Mouse (Mus musculus) brain, embryonic 14.5 days (tissue): ENCODE measurements around the gene Rps6ka4. TPM values are rescaled to one million over a fixed set of nuclear protein-coding genes. Genes with fewer than 3 reads are reported as not detected.

Source experiments
- DNase-seq: peaks from one replicate; pipeline ENCODE4 v3.0.0-alpha.2; 2011; ENCODE audit warnings: low read depth
- CTCF ChIP-seq: fragments of 200-500 bp; IDR thresholded peaks from 2 replicates; pipeline ENCODE4 v1.5.1; 2012; ENCODE audit warnings: inconsistent platforms, mild to moderate bottlenecking, moderate library complexity, borderline replicate concordance; ENCODE audit not compliant: insufficient read depth, insufficient read length; ENCODE audit errors: extremely low read depth
- POLR2A ChIP-seq: fragments of 200-500 bp; IDR thresholded peaks from 2 replicates; pipeline ENCODE4 v1.6.1; 2012; ENCODE audit warnings: mild to moderate bottlenecking, inconsistent platforms, borderline replicate concordance; ENCODE audit not compliant: poor library complexity, insufficient read depth, insufficient read length, severe bottlenecking; ENCODE audit errors: extremely low read depth
- polyA plus RNA-seq: library from polyadenylated mRNA; depleted of rRNA; stranded (reverse); fragments of >200 nt; gene quantifications from 2 replicates; pipeline ENCODE4 v1.2.3, GENCODE M21; 2012; rRNA removed

Gene Rps6ka4
- 6.0 and 7.3 TPM in 2 replicates for polyA plus RNA-seq

DNA sequence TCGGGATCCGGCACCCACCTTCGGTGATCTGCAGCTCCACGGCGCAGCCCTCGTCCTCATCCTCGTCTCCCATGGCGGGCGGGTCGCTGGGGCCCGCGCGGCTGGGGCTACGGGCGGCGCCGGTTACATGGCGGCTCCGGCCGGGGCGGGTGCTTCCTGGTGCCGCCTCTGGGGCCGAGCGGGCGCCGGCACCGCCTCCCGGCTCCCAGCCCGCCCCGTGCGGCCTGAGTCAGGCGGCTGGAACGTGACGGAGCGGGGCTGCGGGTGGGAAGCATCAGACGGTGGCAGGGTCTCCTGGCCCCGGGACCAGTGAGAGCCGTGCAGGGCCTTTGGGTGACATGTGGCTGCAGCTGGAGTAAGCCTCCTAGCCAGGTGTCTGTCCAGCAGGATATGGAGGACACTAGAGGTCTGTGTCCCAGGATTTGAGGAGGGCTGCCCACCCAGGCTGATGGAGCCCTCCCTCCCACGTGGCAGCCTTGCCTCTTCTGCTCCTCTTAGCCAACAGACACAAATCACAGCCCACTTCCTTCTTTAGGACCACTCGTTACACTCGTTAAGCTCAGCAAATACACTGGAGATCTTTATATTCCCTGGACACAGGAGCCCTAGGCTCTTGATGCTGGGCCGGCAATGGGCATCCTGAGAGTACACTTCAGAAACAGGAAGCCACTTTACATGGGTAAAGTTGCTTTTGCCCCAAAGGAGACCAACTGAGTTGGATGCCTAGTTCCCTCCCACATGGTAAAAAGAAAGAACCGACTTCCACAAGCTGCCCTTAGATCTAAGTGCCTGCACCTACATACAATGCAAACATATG lies at the start of gene Rps6ka4:
Gene Rps6ka4, minus strand, starts transcription at position 162 of the 817 bp plus-strand sequence.
- TF ChIP-seq CTCF (no peak), POLR2A (no peak)
- DNase-seq, result peak; percentile 51

DNA sequence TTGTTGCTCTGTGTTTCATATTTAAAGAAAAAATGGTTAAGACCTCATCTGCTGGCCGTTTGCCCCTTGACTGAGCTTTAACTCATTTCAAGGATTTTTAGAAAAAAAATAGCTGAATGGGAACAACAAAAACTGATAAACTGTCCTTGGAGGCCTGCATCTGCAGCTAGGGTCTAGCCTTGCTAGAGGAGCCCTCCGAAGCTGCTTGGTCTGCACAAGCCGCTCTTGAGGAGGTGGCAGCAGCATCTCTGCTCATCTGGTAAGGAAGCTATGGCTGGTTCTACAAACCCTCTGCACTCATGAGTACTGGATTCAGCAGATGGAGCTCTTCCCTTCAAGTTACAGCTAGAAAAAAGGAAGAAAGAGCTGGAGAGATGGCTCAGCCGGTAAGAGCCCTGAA lies 37.5 kb upstream of the Rps6ka4 start:
- TF ChIP-seq CTCF (no peak), POLR2A (no peak)
- no peak for DNase-seq

DNA sequence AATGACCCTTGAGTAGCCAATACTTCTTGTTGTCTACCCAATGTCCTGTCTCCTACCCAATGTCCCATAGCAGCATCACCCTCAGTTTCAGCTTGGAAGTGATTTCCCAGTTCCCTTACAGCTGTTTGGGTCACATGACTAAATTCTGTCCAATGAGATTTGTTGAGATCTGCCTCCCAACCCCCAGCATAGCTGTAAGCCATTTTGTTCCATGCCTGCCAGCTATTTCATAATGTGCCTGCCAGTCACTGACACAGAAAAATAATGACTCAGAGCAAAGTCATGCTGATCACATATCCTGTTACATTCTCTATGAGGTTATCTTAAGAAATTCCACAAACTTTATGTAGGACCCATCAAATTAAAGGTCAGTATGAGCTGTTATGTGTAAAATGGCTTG lies 36.4 kb upstream of the Rps6ka4 start:
- no peak for TF ChIP-seq CTCF
- TF ChIP-seq POLR2A, result no peak
- no peak for DNase-seq

DNA sequence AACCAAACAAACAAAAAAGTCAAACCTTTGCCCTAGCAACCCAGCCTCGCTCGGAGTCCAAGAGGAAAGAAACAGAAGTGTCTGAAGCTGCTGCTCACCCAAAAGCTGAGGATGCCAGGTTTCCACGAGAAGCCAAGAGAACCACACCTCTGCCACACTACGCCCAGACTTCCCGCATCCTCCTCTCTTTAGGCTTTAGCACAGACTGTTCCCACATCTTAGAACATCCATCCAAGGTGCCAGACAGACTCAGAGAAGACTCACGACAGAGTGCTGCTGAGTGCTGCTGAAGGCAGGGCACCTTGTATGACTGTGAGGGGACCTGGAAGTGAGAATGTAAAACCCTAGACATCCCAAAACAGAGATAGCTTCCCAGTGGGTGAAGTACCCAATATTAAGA lies 35.4 kb upstream of the Rps6ka4 start:
- TF ChIP-seq CTCF (no peak), POLR2A (no peak)

DNA sequence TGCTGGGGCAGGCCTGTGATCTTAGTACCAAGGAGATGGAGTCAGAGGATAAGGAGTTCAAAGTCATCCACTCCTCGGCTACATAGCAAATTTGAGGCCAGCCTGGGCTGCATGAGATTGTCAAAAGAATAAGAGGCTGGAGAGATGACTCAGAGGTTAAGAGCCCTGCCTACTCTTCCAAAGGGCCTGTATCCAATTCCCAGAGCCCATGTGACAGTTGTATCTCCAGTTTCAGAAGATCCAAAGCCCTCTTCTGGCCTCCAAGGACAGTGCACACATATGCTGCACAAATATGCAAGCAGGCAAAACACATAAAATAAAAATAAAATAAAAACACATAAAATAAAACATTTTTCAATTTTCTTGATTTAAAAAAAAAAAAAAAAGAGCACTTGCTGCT lies 33.8 kb upstream of the Rps6ka4 start:
- TF ChIP-seq CTCF (no peak), POLR2A (no peak)
- DNase-seq, result no peak

More for the DNA sequence above, 35.4 kb upstream of the Rps6ka4 start:
- no peak for DNase-seq

DNA sequence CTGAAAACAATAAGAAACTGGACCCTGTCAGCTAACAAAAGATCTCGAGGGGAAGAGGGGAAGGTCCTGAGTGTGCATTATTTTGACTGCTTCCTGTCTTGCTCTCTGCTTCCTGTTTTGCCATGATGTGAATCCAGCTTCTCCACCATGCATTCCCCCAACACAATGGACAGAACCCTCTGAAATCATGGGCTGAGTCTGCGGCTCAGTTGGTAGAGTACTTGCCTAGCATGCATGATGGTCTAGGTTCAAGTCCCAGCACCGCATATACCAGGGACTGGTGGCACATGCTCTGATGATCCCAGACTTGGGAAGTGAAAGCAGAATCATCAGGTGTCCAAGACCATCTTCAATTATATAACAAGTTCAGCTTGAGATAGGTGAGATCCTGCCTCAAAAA lies 32.3 kb upstream of the Rps6ka4 start:
- DNase-seq, result no peak
- TF ChIP-seq POLR2A (no peak), CTCF (no peak)

DNA sequence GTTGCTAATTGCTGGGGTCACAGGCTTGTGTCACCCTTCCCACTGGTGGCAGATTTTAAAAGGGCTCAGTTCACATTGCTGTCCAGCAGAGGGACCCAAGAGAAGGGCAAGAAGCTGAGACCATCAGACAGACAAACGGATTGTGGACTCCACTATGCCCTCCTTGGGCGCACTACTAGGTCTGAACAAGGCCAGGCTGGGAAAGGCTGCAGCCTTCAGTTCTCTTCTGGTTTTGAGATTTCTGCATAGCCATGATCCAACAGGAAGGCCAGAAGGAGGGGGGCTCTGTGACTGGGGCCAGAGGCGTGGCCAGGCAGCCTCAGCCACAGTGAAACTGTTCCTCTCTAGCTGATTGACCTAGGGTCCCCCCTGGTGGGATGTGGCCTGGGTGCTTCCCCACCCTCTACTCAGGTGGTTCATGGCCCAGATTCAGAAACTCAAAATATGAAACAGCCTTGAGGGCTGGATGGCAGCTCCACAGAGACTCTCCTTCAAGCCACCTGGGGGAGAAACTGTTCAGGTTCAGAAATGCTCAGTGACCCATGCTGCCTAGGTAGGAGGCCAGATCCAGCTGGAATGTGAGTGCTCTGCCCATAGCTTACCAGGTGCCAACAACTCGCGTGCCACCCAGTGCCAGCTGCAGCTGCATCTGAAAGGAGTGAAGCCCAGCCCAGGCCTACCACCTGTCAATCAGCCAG lies 31.3 kb upstream of the Rps6ka4 start:
- DNase-seq, result no peak
- TF ChIP-seq POLR2A, result no peak
- peak; percentile 47; the same call in 1 of the 2 replicates for TF ChIP-seq CTCF

DNA sequence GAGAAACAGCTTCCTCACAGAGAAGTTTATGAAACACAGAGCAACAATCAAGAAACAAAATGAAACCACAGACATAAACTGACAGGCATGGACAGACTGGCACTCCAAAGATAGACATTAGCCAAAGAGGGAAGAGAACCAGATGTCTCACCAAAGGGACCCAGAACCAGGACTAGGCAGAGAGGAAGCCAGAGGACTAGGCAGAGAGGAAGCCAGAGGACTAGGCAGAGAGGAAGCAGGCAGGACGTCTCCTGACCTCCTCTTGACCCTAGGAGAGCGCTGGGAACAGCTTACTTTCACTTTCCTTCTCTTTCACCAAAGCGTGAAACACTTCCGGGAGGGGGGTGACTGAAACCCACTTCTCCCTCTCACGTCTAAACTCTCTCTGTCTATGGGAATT lies 28.9 kb upstream of the Rps6ka4 start:
- no peak for DNase-seq
- TF ChIP-seq CTCF (no peak), POLR2A (no peak)

DNA sequence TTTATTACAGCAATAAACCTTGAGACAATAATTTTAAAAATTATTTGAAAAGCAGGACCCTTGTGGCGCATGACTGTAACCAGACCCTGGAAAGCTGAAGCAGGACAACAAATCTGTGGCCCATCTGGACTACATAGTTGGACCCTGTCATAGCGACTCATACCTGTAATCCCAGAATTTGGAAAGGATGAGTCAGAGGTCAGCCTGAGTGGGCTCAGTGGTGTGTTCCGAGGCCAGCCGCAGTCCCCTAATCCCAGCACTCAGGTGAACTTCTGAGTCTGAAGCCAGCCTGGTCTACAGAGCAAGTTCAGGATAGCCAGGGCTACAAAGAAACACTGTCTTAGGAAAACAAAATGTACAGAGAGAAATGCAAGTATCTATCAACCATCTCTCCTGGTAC lies 21.0 kb upstream of the Rps6ka4 start:
- DNase-seq, result no peak
- TF ChIP-seq CTCF, result no peak
- no peak for TF ChIP-seq POLR2A

DNA sequence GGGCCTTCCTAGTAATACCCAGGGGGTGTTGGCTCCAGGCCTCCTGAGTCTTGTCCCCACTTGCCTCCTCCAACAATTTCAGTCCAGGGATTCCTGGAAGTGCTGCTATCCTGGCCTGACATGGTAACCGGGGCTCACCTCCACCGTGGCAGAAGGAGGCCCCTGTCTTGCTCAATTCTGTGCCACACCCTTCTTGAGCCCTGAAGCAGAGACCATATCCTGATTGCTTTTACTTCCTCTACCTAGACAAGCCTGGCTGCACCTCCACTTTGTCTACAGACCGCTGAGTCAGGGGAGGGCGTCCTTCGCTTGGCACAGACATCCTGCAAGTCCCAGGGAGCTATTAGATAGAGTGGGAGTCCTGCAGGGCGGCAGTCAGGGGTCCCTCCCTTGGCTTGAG lies 20.3 kb upstream of the Rps6ka4 start:
- DNase-seq, result no peak
- TF ChIP-seq CTCF, result no peak
- TF ChIP-seq POLR2A, result no peak

DNA sequence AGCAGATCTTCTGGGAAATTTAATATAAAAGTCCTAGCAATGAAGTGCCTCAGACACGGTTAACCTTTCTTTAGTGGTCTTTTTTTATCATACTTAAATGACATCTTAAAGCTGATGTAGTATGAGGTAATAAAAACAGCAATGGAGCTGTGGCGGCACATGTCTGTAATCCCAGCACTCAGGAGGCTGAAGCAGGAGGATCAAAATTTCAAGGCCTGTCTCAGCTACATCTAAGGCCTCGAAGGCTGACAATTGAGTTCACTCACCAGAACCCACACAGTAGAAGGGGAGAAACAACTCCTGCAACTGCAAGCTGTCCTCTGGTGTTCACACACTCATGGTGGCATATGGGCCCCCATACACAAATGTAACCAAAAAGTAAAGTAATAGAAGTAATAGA lies 19.5 kb upstream of the Rps6ka4 start:
- TF ChIP-seq POLR2A (no peak), CTCF (no peak)
- no peak for DNase-seq

DNA sequence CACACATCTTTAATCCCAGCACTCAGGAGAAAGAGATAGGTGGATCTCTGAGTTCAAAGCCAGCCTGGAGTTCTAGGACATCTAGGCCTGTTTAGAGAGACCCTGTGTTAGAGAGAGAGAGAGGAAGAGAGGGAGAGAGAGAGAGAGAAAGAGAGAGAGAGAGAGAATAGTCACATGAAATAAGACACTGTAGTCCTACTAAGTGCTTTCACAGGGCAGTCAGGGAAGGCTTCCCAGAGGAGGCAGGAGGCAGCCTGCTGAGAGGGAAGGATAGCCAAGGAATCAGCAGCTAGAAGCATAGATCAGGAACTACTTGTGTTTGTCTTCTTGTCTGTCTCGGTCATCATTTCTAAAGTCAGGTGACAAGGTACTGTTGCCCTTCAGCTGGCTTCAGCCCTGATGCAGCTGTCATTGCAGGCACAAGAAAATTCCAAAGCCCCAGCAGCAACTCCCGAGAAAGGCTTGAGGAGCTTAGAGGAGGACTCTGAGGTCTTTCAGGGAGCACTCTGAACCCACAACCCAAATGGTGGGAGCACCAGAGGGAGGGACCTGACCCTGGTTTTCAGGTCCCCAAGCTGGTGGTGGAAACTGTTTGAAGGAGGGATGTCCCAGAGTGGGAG lies 18.7 kb upstream of the Rps6ka4 start:
- TF ChIP-seq POLR2A (no peak), CTCF (no peak)
- no peak for DNase-seq

DNA sequence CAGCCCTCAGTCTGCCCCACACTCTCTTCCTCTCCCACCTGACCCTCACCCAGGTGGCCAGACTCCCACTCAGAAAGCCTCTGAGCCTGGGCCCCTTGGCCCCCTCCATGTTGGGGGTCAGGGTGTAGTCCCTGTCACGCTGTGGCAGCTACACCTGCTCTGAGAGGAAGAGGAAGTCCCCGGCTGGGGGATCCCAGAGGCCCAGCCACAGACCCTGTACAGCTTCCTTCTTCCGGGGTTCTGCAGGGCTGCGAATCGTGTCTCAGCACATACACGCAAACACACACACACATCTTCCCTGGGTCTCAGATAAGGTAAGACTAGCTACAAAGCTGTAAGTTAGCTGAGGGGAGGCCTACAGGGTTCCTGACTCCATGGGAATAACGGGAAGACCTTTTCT lies 17.6 kb upstream of the Rps6ka4 start, which contains the start of gene Ccdc88b:
Gene Ccdc88b, minus strand, starts transcription at position 181 of the 400 bp plus-strand sequence.
- no peak for TF ChIP-seq POLR2A
- no peak for TF ChIP-seq CTCF
- DNase-seq, result no peak
